Mouse (Mus musculus): ENCODE data around the gene Hmgxb4.
A peak's percentile ranks its signal among the peaks of the same experiment; 100 is the strongest.
"Not testable (repeated sequence)": the region's sequence is repeated elsewhere in the genome, so short reads cannot be mapped to it uniquely, and the experiment has no call there.

Hmgxb4 gene

DNA sequence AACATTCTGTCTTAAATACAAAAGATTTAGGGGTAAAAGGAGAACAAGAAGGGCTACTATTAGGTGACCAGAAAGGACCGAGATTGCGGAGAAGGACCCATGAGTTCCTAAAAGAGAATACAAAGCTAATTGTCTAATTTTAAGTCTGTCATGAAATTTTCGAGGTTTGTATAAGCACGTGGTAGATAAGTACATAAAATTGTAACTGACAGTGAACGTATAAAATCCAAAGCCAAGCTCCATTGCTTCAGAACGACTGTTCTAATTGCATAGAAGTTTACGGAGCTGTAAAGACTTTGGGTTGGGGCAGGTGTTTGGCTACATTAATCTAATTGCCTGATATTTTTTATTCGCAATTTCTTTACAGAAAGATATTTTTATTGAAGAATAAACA lies at the start of gene Hmgxb4:
TSS of gene Hmgxb4 (plus strand) at position 276 of the 394 bp plus-strand sequence.
- DNase-seq: no peak

DNA sequence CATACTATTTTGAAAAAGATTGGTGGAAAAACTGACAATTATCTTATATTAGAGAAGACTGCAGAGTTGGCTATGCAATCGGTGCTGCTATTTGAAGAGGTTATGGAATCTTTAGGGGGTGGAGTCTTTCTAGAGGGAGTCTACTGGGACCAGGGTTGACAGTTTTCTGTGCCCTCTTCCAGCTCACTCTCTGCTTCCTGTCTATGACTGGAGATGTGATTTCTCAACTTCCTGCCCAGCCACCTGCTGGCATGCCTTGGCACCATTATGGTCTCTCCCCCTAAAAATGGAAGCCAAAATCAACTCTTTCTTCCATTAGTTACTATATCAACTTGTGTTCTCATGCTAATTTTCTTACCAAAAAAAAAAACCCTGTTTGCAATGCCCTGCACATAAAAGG lies 43.7 kb upstream of the Hmgxb4 start:
- DNase-seq: no peak

DNA sequence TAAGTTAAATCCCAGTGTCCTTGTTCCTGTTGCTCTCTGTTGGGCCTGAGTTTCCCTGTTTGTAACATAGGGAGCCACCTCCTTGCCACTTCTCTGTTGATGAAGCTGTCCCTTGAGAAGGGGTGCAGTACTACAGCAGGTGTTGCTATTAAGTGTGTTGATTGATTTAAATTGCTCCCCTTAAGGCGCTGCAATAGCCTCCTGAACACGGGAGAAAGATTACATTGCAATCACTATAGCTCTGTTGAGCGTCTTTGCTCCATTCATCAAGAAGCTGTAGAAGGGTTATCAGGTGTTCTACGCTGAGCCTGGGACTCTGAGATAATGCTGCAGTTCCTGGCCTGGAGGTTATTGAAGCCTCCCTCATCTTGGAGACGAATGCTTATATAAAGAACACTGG lies 29.2 kb upstream of the Hmgxb4 start:
- no peak for DNase-seq

DNA sequence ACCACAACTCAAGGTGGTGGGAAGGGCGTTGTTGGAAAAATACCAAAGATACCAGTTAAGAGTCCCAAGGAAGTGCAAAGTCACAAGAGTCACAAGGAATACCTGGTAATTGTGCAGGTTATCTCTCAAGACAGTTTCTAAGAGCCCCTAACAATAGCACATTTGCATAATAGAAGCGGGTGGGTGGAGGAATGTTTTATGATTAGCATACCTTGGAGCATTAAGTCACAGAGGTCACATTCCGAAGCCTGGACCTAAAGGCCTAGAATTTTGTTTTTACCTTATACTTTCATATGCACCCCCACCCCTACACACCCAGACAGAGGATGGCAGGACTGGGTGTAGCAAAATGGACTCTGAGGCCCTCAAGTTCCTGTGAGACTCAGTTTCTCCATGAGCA lies 22.9 kb upstream of the Hmgxb4 start:
- DNase-seq: not testable (repeated sequence)

DNA sequence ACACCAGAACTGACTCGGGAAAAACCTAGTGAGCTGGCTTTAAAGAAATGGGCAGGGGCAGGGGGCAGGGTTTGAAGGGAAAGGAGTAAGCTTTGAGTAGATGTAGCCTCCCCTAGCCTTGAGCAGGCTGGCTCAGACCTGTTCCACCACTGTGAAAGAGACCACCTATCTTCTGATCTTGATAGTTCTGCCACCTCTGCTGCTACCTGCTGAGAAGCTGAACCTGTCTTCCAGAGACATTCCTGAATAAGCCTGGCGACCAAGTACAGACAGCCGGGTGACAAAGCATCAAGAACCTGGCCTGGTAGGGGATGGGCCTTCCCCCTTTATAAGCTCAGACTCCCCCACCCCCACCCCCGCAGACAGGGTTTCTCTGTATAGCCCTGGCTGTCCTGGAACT lies 21.5 kb upstream of the Hmgxb4 start:
- DNase-seq: no peak

DNA sequence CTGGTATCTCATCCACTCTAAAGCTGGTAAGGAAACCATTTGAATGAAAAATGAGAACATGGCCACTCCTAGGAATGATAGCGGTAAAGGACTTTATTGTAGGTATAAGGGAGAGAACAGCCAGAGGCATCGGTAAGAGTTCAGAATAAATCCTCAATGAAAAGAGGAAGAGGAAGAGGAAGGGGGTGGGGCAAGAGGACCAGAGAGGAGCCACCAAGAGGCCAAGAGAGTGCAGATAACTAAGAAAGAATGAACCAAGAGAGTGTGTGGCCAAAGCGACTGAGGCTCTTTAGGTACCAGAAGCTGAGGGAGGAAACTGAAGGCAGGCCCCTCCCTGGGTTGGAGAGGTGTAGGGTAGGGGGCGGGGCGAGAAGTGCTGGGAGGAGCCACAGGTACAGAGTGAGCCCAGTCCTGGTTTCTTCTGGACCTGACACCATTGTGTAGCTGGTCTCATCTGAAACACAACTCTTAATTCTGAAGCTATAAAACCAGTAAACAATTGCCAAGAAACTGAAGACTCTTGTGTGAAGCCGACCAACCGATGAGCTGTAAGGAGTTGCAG lies 20.8 kb upstream of the Hmgxb4 start:
- DNase-seq: no peak

DNA sequence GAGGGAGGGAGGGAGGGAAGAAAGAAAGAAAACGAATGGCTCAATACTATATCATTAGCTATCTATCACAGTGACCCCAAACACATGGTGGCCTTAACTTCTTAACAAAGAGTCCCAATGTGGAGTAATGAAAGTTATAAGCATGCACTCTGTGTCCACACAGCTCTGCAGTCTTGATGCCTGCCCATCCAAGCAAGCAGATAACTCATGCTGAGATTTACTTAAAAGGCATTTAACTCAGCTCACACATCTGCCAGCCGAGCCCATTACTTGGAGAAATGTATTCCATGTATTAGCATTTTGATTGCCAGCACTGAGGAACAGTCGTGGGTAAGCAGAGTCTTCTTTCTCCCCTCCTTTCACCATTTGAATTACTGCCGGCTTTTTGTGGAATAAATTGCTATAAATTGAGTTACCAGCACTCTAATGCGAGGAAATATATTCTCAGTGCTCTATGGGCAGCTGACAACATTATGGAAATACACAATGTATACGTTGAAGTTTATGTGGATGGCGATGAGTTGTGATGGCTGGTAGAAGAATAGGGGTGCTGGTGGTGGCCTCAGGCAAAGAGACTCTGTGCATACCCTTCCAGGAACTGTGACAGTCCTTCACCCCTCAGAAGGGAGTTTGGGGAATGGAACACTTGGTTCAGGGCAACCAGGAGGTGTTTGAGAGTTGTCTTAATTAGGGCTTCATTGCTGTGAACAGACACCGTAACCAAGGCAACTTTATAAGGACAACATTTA lies 19.9 kb upstream of the Hmgxb4 start:
- no peak for DNase-seq

DNA sequence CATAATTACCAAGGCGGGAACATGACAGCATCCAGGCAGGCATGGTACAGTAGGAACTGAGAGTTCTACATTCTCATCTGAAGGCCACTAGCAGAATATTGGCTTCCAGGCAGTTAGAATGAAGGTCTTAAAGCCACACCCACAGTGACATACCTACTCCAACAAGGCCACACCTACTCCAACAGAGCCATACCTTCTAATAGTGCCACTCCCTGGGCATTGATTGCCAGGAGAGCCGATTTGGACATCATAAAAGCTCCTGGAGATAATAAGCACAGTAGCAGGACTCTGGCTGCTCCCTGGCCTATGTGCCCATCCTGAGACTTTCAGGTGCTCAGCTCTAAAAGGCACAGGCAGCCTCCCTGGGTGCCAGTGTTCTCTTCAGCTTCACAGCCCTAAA lies 19.3 kb upstream of the Hmgxb4 start:
- no peak for DNase-seq

DNA sequence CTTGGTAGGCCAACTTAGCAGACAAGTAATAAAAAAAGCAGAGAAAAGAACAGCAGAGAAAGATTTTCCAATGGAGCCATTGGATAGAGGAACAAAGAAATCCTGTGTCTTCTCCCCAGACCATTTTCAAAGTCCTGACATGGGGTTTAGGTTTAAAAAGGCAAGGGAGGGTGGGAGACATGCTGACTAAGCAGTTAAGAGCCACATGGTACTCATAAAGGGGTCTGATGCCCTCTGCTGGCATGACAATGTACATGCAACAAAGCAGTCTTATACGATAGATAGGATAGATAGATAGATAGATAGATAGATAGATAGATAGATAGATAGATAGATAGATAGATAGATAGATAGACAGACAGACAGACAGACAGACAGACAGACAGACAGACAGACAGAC lies 15.7 kb upstream of the Hmgxb4 start:
- DNase-seq: peak in 1 of 2 experiments; percentile 33

DNA sequence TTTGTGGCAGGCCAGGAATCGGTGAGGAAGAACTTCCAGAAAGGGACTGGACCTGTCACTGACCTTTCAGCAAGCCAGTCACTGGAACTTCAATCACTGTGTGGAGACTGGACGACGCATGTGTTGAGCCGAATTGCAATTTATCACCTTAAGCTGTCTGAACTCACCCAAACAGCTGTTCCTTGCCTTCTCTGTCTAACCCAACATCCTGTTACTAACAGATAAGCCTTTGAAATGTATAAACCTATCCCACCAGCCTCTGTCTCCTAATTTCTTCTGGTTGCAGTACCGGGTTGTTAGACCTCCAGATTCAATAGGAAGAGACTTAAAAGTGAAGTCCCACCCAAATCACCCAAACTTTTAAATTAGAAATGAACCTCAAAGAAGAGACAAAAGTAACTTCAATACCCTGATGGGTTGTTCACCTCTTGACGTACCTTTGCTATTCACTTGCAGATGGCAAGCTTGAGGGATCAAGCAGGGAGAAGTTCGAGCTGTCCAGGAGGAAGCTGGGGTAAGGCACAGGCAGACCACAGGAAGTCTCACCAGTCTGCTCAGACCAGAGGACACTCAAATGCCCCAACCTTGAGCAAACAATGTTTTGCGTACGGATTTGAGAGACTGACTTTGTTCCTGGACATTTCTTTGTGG lies 13.0 kb upstream of the Hmgxb4 start:
- no peak for DNase-seq

DNA sequence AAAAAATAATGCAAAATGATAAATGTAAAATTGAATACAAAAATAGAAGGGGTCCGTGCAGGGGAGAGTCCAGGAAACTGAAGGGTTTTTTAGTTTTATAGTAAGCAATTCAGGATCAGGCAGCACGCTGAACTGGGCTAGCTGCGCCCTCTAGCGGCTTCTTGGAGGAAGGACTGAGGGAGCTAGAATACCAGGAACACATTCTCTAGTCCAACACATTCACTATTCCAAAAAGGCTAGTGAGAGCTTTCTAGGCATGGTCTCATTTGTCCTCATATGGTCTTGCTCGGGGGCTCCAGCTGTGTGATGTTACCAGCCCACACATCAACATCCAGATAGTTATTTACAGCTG lies 12.5 kb upstream of the Hmgxb4 start:
- peak; percentile 28 to 81 for DNase-seq

DNA sequence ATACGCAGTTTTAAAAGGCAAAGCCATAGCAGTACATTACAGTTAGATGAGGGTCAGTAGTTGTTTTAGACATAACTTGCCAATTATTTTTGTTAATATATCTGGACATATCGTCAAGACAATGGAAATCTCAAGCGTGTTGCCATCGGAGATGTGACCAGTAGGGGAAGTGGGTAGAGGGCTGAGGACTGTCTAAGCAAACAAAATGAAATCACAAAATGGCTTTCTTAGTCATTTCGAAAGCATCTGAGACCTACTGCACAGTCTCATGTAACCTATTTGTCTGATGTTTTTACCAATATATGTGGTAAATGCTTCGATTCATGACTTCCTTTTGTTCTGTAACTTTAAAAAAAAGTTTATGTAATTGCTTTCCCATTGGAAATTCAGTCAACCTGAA lies 11.3 kb upstream of the Hmgxb4 start:
- no peak for DNase-seq

DNA sequence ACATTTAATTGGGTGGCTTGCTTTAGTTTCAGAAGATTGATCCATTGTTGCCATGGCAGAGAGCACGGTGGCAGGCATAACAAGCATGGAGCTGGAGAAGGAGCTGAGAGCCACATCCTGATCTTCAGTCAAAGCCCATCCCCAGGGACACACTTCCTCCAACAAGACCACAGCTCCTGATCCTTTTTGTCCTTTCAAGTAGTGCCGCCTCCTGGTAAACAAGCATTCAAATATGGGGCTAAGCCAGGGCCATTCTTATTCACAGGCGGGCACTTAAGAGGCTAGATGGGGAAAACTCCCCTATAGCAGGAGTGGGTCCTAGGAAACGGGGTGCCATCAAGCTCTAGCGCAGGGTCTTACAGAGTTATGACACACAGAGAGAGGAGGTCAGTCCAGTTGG lies 5.7 kb upstream of the Hmgxb4 start:
- DNase-seq: no peak

DNA sequence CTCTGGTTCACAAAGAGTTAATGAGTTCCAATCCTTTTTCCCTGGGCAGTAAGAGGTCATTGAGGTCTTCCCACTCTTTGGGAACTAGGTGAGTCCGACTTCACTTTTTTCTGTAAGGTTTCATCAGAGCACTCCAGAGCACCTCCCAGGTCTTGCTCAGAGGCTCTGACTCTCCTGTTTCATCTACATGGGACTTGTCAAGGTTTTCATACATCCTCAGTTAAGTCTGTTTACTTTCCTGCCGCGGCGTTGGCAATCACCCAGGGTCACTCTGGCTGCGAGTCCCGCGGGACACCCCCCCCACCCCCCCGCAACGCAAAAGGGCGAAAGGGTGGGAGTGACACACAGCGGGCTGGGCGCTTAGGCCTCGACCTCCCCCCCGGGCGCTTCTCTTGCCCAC lies 3.1 kb upstream of the Hmgxb4 start:
- peak; percentile 6 to 50 for DNase-seq

DNA sequence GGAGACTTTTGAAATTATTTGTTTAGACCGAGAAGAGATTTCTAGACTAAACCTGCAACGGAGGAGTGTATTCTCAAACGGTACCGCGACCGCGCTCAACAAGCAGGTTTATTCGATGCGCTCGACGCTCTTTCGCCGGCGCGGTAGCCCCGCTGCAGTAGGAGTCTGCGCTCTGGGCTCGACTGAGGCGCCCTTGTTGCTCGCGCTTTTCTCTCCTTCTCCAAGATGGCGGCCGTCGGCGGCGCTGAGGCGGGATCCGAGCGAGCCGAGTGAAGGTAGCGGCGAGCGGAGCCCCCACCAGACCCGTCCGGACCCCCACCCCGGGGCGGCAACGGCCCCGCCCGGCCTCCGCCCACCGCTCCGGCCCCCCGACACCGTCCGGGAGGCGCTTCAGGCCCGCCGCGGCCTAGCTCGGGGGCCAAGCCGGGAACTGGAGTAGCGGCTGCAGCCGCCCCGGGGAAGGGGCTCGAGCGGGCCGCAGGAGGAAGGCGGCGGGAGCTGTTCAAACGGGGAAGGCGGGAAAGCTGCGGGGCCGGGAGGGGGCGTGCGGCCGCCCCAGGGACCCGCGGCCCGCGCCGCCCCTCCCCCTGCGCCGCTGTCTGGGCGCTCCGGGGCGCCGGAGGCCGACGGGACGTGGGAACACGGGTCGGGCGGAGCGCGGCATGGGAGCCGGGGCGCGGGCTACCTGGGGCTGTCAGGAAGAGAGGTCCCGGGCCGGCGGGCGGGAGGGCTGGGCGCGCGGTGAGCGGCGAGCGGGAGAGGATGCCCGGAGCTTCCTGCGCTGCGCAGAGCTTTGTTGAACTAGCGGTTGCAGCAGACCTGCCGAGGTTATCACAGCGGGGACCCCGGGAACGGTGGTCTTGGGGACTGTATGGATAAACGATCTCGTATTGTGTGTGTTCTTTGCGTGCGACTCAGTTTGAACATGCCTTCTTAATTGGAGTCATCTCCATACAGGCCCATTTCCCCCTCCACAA lies 607 bp downstream of the Hmgxb4 start:
- DNase-seq: peak; percentile 91

DNA sequence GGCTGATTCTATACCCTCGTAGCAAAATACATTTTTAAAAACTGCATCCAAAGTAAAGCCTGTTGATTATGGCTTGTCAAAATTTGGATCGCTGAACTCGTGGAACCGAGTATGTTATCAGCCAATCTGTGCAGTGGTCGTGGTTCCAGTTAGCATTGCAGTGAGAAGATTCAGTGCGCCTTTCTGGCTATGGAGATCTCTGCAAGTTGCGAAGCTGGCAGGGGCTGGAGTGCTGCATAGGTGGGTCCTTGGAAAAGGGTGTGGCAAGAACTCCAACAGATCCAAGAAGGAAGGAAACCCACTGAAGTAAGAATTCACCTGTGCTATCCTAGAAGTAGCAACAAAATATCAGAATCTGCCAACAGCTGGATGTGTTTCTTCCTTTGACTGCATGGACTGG lies 1.4 kb downstream of the Hmgxb4 start:
- DNase-seq: peak in 1 of 2 experiments; percentile 14

DNA sequence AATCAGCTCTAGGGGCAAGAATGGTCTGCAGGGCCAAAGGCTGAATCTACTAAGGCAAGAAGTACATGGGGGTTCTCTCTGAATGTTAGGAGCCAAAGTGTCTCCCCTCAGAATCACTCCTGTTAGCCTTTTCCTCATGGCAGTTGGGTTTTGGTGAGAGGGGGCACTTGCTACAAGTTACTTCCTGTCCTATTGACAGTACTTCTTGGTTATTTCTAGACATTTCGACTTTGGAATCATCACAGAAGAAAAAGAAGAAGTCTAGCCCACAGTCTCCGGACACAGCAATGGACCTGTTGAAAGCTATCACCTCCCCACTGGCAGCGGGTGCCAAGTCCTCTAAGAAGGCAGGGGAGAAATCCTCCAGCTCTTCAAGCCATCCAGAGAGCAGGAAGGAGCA lies 7.3 kb downstream of the Hmgxb4 start:
- DNase-seq: no peak

DNA sequence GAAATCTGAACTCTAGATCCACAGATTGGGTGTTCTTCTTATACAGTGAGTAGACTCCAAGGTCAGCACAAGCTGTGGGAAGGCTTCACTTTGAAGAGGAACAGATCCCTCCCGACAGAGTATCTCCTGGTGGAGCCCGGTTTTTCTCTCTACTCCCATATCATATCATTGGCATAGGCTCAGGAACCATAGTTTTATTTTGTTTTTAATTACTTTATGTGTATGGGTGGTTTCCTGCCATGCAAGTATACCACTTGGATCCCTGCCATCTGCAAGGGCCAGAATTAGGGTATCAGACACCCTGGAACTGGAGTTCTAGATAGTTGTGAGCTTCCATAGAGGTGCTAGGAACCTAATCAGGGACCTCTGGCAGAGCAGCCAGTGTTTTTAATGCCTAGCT lies 15.7 kb downstream of the Hmgxb4 start:
- no peak for DNase-seq

DNA sequence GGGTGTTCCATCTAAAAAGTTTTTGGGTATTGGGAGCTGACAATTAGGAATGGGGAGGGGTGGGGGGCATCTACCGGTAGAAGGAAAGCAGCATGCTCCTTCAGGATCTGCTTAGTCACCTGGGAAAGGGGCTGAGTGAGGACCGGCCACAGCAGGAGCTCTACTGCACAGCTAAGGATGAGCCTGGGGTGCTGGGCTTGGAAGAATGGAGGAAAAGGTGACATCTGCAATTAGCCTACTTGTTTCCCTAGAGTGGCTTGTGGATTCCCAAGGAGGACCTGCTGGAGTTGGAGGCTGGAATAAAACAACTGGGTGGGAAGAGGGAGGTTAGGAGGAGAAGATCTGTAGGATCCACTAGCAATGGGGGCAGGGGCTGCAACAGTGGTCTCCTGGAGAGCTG lies 20.4 kb downstream of the Hmgxb4 start:
- no peak for DNase-seq

DNA sequence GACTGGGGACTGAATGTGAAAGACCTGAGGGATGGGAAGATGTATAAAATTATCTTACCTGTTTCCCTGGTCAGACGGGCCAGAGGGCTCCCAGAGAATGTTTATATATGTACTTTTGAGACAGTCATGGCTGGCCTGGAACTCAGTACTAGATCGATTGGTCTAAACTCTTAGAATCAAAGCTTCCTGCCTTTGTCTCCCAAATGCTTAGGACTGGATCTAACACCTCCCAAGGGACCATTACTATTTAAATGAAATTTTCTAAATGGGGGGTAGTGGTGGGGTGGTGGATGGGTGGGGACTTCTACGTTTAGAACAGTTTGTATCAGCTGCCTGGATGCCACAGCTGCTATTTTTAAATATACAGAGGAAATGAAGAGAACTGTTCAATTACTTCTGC lies 20.8 kb downstream of the Hmgxb4 start:
- DNase-seq: no peak

DNA sequence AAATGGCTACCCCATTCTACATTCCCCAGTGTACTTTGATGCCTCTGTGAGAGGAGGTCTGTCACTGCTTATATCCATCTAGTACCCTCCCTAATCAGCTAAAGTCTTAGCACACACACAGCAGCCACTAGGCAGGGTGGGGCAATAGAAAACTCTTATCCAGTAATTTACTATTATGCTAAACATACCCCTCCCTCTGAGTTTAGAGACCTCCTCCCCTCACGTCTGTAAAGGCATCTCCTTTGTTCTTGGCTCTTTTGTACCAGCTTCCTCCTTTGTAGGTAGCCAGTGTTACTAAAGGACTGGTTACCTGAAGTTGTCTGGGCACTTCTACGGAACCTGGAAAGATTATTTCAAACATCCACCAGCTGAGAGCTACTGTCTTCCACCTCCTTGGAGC lies 22.8 kb downstream of the Hmgxb4 start:
- no peak for DNase-seq

DNA sequence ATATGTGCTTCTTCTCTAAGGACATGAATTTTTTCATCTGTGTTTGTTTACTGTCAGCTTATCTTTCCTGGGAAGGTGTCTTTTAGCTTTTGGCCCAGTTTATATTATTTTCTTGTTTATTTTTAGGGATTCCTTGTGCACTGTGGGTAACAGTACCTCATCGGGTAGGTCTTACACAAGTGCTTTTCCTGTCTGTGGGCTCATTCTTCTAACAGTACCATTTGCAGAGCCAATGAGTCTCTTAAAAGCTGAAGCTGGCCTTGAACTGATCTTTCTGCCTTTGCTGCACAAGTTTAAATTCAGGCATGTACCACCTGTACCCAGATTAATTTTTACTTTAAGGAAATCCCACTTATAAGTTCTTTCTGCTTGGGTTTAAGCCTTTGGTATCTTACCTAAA lies 23.3 kb downstream of the Hmgxb4 start:
- DNase-seq: no peak

DNA sequence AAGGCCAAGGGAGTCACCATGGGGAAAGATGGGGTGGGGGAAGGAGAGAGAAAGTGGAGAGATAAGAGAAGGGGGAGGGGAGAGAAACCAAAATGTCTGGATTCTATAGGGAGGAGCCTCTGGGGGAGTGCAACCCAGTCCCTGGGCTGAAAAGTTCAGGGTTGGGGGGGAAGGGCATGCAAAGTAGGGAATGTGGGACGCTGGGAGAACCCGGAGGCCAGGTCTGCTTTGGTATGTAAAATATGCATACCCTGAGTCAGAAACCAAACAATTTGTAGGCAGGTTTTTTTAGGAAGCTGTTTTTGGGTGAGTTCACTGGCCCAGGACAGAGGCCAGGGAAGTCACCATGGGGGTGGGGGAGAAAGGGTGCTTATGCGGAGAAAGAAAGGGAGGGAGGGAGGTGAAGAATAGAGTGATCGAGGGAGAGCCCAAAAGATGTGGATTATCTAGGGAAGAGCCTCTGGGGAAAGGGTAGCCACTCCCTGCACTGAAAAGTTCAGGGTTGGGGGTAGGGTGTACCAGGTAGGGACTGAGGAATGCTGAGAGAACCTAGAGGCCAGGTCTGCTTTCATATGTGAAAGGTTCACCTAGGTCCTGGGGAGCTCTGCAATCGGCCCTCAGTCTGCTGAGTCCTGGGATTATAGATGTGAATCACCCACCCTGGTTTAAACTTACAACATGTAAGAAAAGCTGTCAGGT lies 25.3 kb downstream of the Hmgxb4 start:
- DNase-seq: peak; percentile 42 to 47

Measured in kidney, postnatal 36 days (tissue).